Mouse (Mus musculus): ENCODE measurements around the gene Cdk6.

Cdk6 gene

GRCm38 (mm10) chr5:3574825-3575224, 233.5 kb downstream of the Cdk6 start:
- DNase-seq (ENCODE audit: low spot score), result no peak

- no peak for DNase-seq (ENCODE audit: low spot score)
Measured at GRCm38 (mm10) chr5:3577939-3578338, 236.7 kb downstream of the Cdk6 start.

GRCm38 (mm10) chr5:3579066-3579465, 237.8 kb downstream of the Cdk6 start:
- DNase-seq (ENCODE audit: low spot score), result no peak

All from yolk sac, embryonic 10.5 days (tissue).